Mouse (Mus musculus) lung, adult 2 months (tissue): ENCODE measurements around the gene Fam213a.
A peak's percentile ranks its signal among the peaks of the same experiment; 100 is the strongest.

Experiments used
- CTCF ChIP-seq: fragments of 200-500 bp; IDR thresholded peaks from 2 replicates; pipeline ENCODE4 v1.5.1; 2011; ENCODE audit warnings: mild to moderate bottlenecking, low read length, control low read depth; ENCODE audit not compliant: insufficient read depth
- POLR2A ChIP-seq: fragments of 200-500 bp; IDR thresholded peaks from 2 replicates; pipeline ENCODE4 v1.6.1; 2011; ENCODE audit warnings: low read depth, mild to moderate bottlenecking, control low read depth, low read length, borderline replicate concordance; ENCODE audit errors: extremely low read depth

DNA sequence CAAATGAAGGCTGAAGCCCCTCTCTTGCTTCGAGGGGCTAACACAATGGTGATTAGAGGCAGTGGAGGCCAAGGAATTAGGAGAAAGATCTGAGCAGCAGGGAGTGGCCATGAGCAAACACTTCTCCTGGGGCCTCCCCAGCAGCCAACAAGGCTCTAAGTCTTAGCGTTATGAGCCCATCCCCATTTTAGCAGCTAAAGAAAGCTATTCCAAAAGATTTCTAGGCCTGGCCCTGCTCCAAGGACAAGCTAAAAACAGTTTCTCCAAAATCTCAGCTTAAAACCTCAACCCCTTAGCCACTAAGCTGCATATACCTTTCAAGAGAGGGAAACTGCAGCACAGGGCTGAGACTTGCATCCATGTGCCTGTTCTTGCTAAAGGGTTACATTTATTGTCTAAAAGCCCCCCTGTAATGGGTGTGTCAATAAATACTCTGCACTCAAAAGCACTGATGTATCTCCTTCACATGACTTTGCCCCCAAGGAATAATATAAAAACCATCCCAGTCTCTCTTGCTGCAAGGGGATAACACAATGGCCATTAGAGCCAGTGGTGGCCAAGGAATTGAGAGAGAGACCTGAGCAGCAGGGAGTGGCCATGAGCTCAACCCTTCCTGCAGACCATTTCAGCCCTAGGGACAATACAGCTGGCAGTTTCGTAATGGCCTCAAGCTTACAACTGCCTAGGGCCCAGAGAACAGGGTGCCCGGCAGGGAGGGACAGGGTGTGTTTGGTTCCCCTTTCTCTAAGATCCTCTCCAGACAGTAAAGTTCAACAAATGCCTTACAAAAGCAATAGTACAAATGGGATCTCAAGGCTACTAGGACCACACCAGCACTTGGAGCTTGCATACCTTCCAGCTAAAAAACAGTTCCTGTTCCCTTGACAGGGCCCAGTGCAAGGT is 55.3 kb downstream of the Fam213a start:
- TF ChIP-seq POLR2A (peak; percentile 13; the same call in 1 of the 2 replicates), CTCF (no peak)
